In the genomic region with DNA sequence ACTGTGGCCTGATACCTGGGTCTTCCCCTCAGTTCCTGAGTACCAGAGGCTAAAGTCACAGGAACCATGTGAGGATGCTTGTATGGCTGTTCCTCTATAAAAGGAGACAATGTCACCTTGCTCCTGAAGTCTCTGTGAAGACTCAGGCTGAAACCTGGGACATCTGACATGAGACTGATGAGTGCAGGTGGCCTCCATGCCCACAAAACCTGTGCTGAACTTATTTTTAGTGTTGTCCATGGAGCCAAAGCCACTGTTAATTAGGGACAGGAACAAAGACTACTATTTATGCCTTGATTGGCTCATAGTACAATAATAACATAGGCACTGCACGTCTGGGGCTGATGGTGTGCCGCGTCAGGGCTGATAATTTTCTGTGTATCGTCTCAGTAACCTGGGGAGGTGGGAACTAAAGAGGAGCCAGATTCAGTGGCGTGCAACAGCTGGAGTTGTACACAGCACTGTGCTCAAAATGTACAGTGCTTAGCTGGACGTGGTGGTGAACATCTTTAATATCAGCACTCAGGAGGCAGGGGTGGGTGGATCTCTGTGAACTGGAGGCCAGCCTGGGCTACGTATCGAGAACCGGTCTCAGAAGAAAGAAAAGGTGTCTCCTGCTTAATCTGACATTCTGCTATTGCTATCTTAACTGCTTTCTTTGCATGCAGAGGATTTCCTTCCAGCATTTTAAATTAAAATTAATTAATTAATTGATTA, we compare ENCODE assay signal across 30 mouse cellular contexts. TPM values are rescaled to one million over a fixed set of nuclear protein-coding genes. Genes with fewer than 3 reads are reported as not detected.
DNase-seq lines count a peak whose midpoint lies in the region; ATAC-seq and TF ChIP-seq lines count a peak whose summit lies in the region.
"Had no signal": no experiment of that assay in that cellular context is flagged by ENCODE, and none has a peak within 500 bp of the region (broad histone marks: within the 10 kb centered on the region; RNA-seq: fewer than 3 reads in every experiment).

No protein-coding gene starts in this region.

- no peaks in the 10 kb centered on the region for H3K27me3 ChIP-seq in heart, embryonic 11.5 days (ENCODE audit: control insufficient read depth, insufficient read depth, low read length)
- no peaks in the 10 kb centered on the region for H3K27me3 ChIP-seq in heart, embryonic 16.5 days (ENCODE audit: control insufficient read depth, insufficient read depth, low read length)
- H3K27me3 ChIP-seq in liver, embryonic 14.5 days (ENCODE audit: control insufficient read depth, insufficient read depth, low read length): no peaks in the 10 kb centered on the region
- no peaks in the 10 kb centered on the region for H3K27me3 ChIP-seq in forebrain, embryonic 16.5 days (replicated peaks; ENCODE audit: control insufficient read depth, insufficient read depth, low read length)
- H3K27me3 ChIP-seq: intestine, embryonic 15.5 days had no signal

- ATAC-seq in heart, embryonic 11.5 days (replicated peaks; ENCODE audit: insufficient number of reproducible peaks, low FRiP score, low TSS enrichment): no peak
- no peak; the same call in 1 of the 2 replicates for ATAC-seq in heart, embryonic 16.5 days (replicated peaks; ENCODE audit: extremely low read depth, insufficient read depth, low FRiP score)
- no peak for ATAC-seq in liver, embryonic 14.5 days (ENCODE audit: insufficient read depth)
- no peak for ATAC-seq in forebrain, embryonic 16.5 days
- ATAC-seq: activated CD4-positive, CD25-positive, alpha-beta regulatory T cell, adult 4 months; forebrain, embryonic 13.5 days; hindbrain, postnatal 0 days; intestine, embryonic 15.5 days had no signal

- TF ChIP-seq CTCF in liver, embryonic 14.5 days (IDR thresholded peaks at IDR 0.05; ENCODE audit: low read depth): no peak

- H3K4me1 ChIP-seq in heart, embryonic 11.5 days (ENCODE audit: control insufficient read depth, insufficient read depth, low read length): peaks cover 23% of the 10 kb centered on the region
- peaks cover 23% of the 10 kb centered on the region for H3K4me1 ChIP-seq in heart, embryonic 16.5 days (ENCODE audit: control insufficient read depth, insufficient read depth, low read length)
- peaks cover 37 to 53% of the 10 kb centered on the region in 2 experiments for H3K4me1 ChIP-seq in liver, embryonic 14.5 days (replicated peaks; ENCODE audit: control insufficient read depth in 2 of 2, insufficient read depth in 2 of 2, low read length in 1 of 2)
- 0 out of 2 replicates have a peak, but pooled peaks cover 4% of the 10 kb centered on the region for H3K4me1 ChIP-seq in forebrain, embryonic 16.5 days (replicated peaks; ENCODE audit: control insufficient read depth, insufficient read depth, low read length)

- peak overlapping the region; percentile 74 for H3K27ac ChIP-seq in heart, embryonic 11.5 days (ENCODE audit: low read depth, low read length)
- H3K27ac ChIP-seq in heart, embryonic 16.5 days (ENCODE audit: low read length): peak overlapping the region; percentile 91
- H3K27ac ChIP-seq in liver, embryonic 14.5 days: peak overlapping the region; percentile 96
- no peak overlapping the region for H3K27ac ChIP-seq in forebrain, embryonic 16.5 days (ENCODE audit: low read length)
- H3K27ac ChIP-seq: embryonic facial prominence, embryonic 13.5 days; forebrain, embryonic 13.5 days; hindbrain, embryonic 12.5 days; hindbrain, postnatal 0 days; intestine, embryonic 15.5 days; kidney, postnatal 0 days; limb, embryonic 13.5 days; macrophage; stomach, embryonic 15.5 days had no signal

- H3K9ac ChIP-seq in heart, embryonic 11.5 days (ENCODE audit: low read depth, low read length): peak overlapping the region; percentile 72
- peak overlapping the region; percentile 74 for H3K9ac ChIP-seq in heart, embryonic 16.5 days (ENCODE audit: low read length)
- peak overlapping the region; percentile 91 for H3K9ac ChIP-seq in liver, embryonic 14.5 days (replicated peaks)
- no peak overlapping the region for H3K9ac ChIP-seq in forebrain, embryonic 16.5 days (replicated peaks; ENCODE audit: low read depth, low read length)
- H3K9ac ChIP-seq: embryonic facial prominence, embryonic 13.5 days; forebrain, embryonic 13.5 days; intestine, embryonic 15.5 days; limb, embryonic 13.5 days; stomach, embryonic 15.5 days had no signal

- no peak for TF ChIP-seq EP300 in liver, embryonic 14.5 days (IDR thresholded peaks at IDR 0.05; ENCODE audit: low read depth)

- H3K36me3 ChIP-seq in heart, embryonic 11.5 days (ENCODE audit: control insufficient read depth, insufficient read depth, low read length): no peaks in the 10 kb centered on the region
- H3K36me3 ChIP-seq in heart, embryonic 16.5 days (ENCODE audit: control insufficient read depth, insufficient read depth): peaks cover 6% of the 10 kb centered on the region; the same call in 1 of the 2 replicates
- H3K36me3 ChIP-seq in liver, embryonic 14.5 days (replicated peaks; ENCODE audit: control insufficient read depth, insufficient read depth, low read depth): no peaks in the 10 kb centered on the region
- no peaks in the 10 kb centered on the region for H3K36me3 ChIP-seq in forebrain, embryonic 16.5 days (ENCODE audit: control insufficient read depth, insufficient read depth)
- H3K36me3 ChIP-seq: embryonic facial prominence, embryonic 13.5 days; hindbrain, embryonic 12.5 days; intestine, embryonic 15.5 days; limb, embryonic 13.5 days; stomach, embryonic 15.5 days had no signal

- no peaks in the 10 kb centered on the region for H3K9me3 ChIP-seq in heart, embryonic 11.5 days (replicated peaks; ENCODE audit: control insufficient read depth, low read length)
- H3K9me3 ChIP-seq in heart, embryonic 16.5 days (replicated peaks; ENCODE audit: control insufficient read depth, low read length): no peaks in the 10 kb centered on the region
- H3K9me3 ChIP-seq in liver, embryonic 14.5 days (ENCODE audit: control insufficient read depth, low read length): no peaks in the 10 kb centered on the region
- H3K9me3 ChIP-seq in forebrain, embryonic 16.5 days (ENCODE audit: control insufficient read depth, low read length): no peaks in the 10 kb centered on the region
- H3K9me3 ChIP-seq: embryonic facial prominence, embryonic 13.5 days; forebrain, embryonic 13.5 days; hindbrain, embryonic 12.5 days; intestine, embryonic 15.5 days; limb, embryonic 13.5 days; stomach, embryonic 15.5 days had no signal

- WGBS in heart, embryonic 11.5 days (ENCODE audit: insufficient replicate concordance): 63% methylated on average over 9 of the region's 9 CpGs
- 42% methylated on average over 9 of the region's 9 CpGs for WGBS in heart, embryonic 16.5 days
- WGBS in liver, embryonic 14.5 days (ENCODE audit: insufficient replicate concordance): 70% methylated on average over 9 of the region's 9 CpGs
- WGBS in forebrain, embryonic 16.5 days: 81% methylated on average over 9 of the region's 9 CpGs

- H3K4me3 ChIP-seq in heart, embryonic 11.5 days (ENCODE audit: low read depth, low read length): peak overlapping the region; percentile 49
- peak overlapping the region; percentile 58 for H3K4me3 ChIP-seq in heart, embryonic 16.5 days (ENCODE audit: low read length)
- H3K4me3 ChIP-seq in liver, embryonic 14.5 days (ENCODE audit: insufficient read depth in 1 of 2, low read depth in 2 of 2, low read length in 2 of 2): no peak overlapping the region
- no peak overlapping the region for H3K4me3 ChIP-seq in forebrain, embryonic 16.5 days (replicated peaks; ENCODE audit: low read length)
- H3K4me3 ChIP-seq: embryonic facial prominence, embryonic 13.5 days; forebrain, embryonic 13.5 days; hindbrain, embryonic 12.5 days; intestine, embryonic 15.5 days; limb, embryonic 13.5 days; stomach, embryonic 15.5 days had no signal

- H3K4me2 ChIP-seq in heart, embryonic 11.5 days: peak overlapping the region; percentile 86
- H3K4me2 ChIP-seq in heart, embryonic 16.5 days (ENCODE audit: low read depth, low read length): peak overlapping the region; percentile 72
- H3K4me2 ChIP-seq in liver, embryonic 14.5 days (ENCODE audit: low read depth): peak overlapping the region; percentile 98
- no peak overlapping the region for H3K4me2 ChIP-seq in forebrain, embryonic 16.5 days (ENCODE audit: low read length)
- H3K4me2 ChIP-seq: embryonic facial prominence, embryonic 13.5 days; forebrain, embryonic 13.5 days; hindbrain, embryonic 12.5 days had no signal

- intact Hi-C loops in heart, postnatal 10 days (cut with DNase I): no loop called here
- intact Hi-C loops in heart, postnatal 36 days (cut with DNase I): no loop called here

- no peak for DNase-seq in heart, postnatal 10 days
- DNase-seq in heart, postnatal 36 days: no peak
- peak; percentile 72 for DNase-seq in c-Kit-positive CD71-positive TER-119-positive erythroid progenitor cells, embryonic 14.5 days (ENCODE audit: low spot score)
- peak in 2 of 3 experiments; percentile 67 to 73 for DNase-seq in liver, embryonic 14.5 days (ENCODE audit: low read depth in 3 of 3, low spot score in 3 of 3)
- no peak for DNase-seq in adrenal gland, adult 2 months
- DNase-seq: adrenal gland, adult 8-10 months; cerebellum, adult 11-12 months; gastrocnemius, postnatal 14 days; kidney, adult 8-10 months; kidney, postnatal 4 days; lung, adult 2 months; lung, postnatal 10 days; midbrain, embryonic 14.5 days; right cerebral cortex, postnatal 25 days had no signal

RNA-seq across cellular contexts. Expression of gene Myh7b, which starts 1.0 kb away (rescaled TPM):
- polyA plus RNA-seq in heart, embryonic 11.5 days (2014; fragmentation: Nextera tagmentation; extraction: Ambion mirVana): 13.0 and 13.6 TPM in 2 replicates
- 10 to 100 TPM; 47.8 to 56.4 TPM for total RNA-seq in heart, postnatal 10 days (2021)
- polyA plus RNA-seq in heart, embryonic 16.5 days (2015; fragmentation: Nextera tagmentation; extraction: Ambion mirVana): 22.4 and 26.4 TPM in 2 replicates
- total RNA-seq in heart, postnatal 36 days (2021): 10 to 100 TPM; 25.3 to 30.2 TPM
- 1.7 and 3.0 TPM in 2 replicates for polyA plus RNA-seq in liver, embryonic 14.5 days (2012; rRNA removed)
- 1.5 and 1.6 TPM in 2 replicates for polyA plus RNA-seq in liver, embryonic 14.5 days (2014; fragmentation: Nextera tagmentation; extraction: Ambion mirVana)
- polyA plus RNA-seq in forebrain, embryonic 16.5 days (2015; fragmentation: Nextera tagmentation; extraction: Ambion mirVana): 0.62 and 0.63 TPM in 2 replicates
- total RNA-seq in adrenal gland, adult 2 months (2021): under 1 TPM; 0.10 to 0.20 TPM
- 0.40 TPM in 1 of 2 replicates, not detected in the other for polyA plus RNA-seq in adrenal gland, adult 2 months (2012; rRNA removed)
- total RNA-seq: common myeloid progenitor, adult 5-6 weeks; megakaryocyte-erythroid progenitor cell, adult 5-6 weeks; neutrophil, adult 5-6 weeks had no signal
- polyA plus RNA-seq: activated CD4-positive, CD25-positive, alpha-beta regulatory T cell, adult 4 months; macrophage had no signal

RNA-seq across cellular contexts. Expression of gene Gss, which starts 19.4 kb away (rescaled TPM):
- polyA plus RNA-seq in heart, embryonic 11.5 days (2014; fragmentation: Nextera tagmentation; extraction: Ambion mirVana): 21.4 and 23.6 TPM in 2 replicates
- total RNA-seq in heart, postnatal 10 days (2021): 10 to 100 TPM; 14.1 to 17.7 TPM
- 25.3 and 26.9 TPM in 2 replicates for polyA plus RNA-seq in heart, embryonic 16.5 days (2015; fragmentation: Nextera tagmentation; extraction: Ambion mirVana)
- 10 to 100 TPM; 14.8 to 16.9 TPM for total RNA-seq in heart, postnatal 36 days (2021)
- 34.2 and 37.9 TPM in 2 replicates for polyA plus RNA-seq in liver, embryonic 14.5 days (2012; rRNA removed)
- 64.6 and 69.5 TPM in 2 replicates for polyA plus RNA-seq in liver, embryonic 14.5 days (2014; fragmentation: Nextera tagmentation; extraction: Ambion mirVana)
- polyA plus RNA-seq in forebrain, embryonic 16.5 days (2015; fragmentation: Nextera tagmentation; extraction: Ambion mirVana): 14.1 and 15.0 TPM in 2 replicates
- 10 to 100 TPM; 53.7 to 98.5 TPM for total RNA-seq in adrenal gland, adult 2 months (2021)
- polyA plus RNA-seq in adrenal gland, adult 2 months (2012; rRNA removed): 67.6 and 101 TPM in 2 replicates

Comparison
In these comparisons a context has a peak if more than half of its experiments do, and no peak if none do; other contexts are left out.
1. H3K4me3 ChIP-seq: peak in heart, embryonic 11.5 days (single experiment) and heart, embryonic 16.5 days (single experiment); none in liver, embryonic 14.5 days (0 of 2) and forebrain, embryonic 16.5 days (single experiment).
2. DNase-seq: peak in c-Kit-positive CD71-positive TER-119-positive erythroid progenitor cells, embryonic 14.5 days (single experiment) and liver, embryonic 14.5 days (2 of 3); none in heart, postnatal 10 days (0 of 2), heart, postnatal 36 days (0 of 2) and adrenal gland, adult 2 months (single experiment).